Mouse (Mus musculus): Measurements from ENCODE around the gene 1600002K03Rik. TPM values are rescaled to one million over a fixed set of nuclear protein-coding genes. Genes with fewer than 3 reads are reported as not detected.

Gene 1600002K03Rik
- polyA plus RNA-seq, 2 experiments, result 12.8 to 15.5 TPM

DNA sequence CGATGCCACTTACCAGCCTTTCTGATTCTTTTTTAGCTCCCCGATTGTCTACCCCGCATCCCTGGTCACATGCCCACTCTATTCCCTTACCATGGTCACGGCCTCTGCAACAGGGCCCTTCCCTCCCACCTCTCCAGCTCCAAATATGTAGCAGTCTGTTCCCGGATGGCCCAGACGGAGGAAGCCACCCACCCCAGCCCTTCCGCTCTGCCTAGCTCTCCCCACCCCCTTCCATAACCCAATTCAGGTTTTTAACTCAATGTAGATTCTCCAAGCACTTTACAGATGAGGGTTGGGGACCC, 16.0 kb upstream of the 1600002K03Rik start:
- ATAC-seq (ENCODE audit: low FRiP score, low read depth), result no peak
- H3K4me2 ChIP-seq (replicated peaks; ENCODE audit: low read depth, low read length, severe bottlenecking), result no peak overlapping the region

DNA sequence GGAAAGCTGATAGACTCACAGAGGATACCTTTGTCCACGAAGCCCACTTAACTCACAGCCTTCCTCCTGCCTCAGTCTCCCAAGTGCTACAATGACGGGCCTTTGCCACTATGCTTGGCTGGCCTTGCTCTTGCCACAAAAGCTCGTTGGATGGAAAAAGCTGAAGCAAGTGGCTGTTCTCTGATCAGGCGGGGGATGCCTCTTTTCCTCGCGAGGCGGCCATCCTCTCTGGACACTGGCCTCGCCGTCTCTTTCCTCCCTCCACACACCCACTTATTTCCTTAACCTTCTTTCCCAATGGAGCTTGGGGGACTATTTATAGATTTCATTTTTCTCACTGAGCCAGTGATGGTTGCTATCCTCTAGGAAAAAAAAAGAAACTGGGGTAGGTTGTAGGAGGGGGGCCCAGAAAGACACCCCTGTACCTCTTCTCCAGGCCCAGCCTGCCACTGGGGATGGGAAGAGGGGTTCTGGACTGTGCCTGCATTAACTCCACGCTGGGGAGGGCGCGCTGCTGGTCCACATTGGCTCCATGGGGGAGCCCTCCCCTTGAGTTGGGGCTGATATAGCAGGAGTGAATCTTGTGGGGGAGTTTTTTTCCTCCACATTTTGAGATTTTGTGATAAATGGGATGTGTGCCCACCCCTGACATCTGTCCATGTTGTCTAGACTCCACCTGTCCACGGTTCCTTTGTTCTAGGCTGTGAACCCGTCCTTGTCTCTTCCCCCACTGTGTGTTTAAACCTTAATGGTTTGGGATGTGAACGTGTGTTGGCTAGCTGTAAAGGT, 15.4 kb upstream of the 1600002K03Rik start:
- no peaks in the 10 kb centered on the region for H3K27me3 ChIP-seq (ENCODE audit: control insufficient read depth, insufficient read depth, low read length)
- no peak for DNase-seq (ENCODE audit: low spot score)
- 64% methylated on average over 15 of the region's 15 CpGs for WGBS
- H3K36me3 ChIP-seq (ENCODE audit: control insufficient read depth, insufficient read depth, low read length), result peaks cover 56% of the 10 kb centered on the region
- peaks cover 61% of the 10 kb centered on the region for H3K4me1 ChIP-seq (ENCODE audit: control insufficient read depth, insufficient read depth, low read length)
- H3K27ac ChIP-seq (replicated peaks; ENCODE audit: low read depth, low read length), result no peak overlapping the region
- no peak overlapping the region for H3K9ac ChIP-seq (ENCODE audit: low read depth, low read length, severe bottlenecking)
- no peak overlapping the region for H3K4me3 ChIP-seq (replicated peaks; ENCODE audit: low read length)
- H3K9me3 ChIP-seq (ENCODE audit: control insufficient read depth, low read length), result no peaks in the 10 kb centered on the region
- H3K4me2 ChIP-seq (replicated peaks; ENCODE audit: low read depth, low read length, severe bottlenecking), result no peak overlapping the region
- ATAC-seq (ENCODE audit: low FRiP score, low read depth), result no peak
- TF ChIP-seq POLR2A (IDR thresholded peaks at IDR 0.05; ENCODE audit: borderline replicate concordance, extremely low read depth, insufficient read depth, insufficient read length), result no peak

More for the DNA sequence above, 16.0 kb upstream of the 1600002K03Rik start:
- no peak overlapping the region for H3K4me3 ChIP-seq (replicated peaks; ENCODE audit: low read length)
- H3K4me1 ChIP-seq (ENCODE audit: control insufficient read depth, insufficient read depth, low read length), result peaks cover 59% of the 10 kb centered on the region
- TF ChIP-seq POLR2A (IDR thresholded peaks at IDR 0.05; ENCODE audit: borderline replicate concordance, extremely low read depth, insufficient read depth, insufficient read length), result no peak
- no peak overlapping the region for H3K9ac ChIP-seq (ENCODE audit: low read depth, low read length, severe bottlenecking)
- WGBS, result 61% methylated on average over 7 of the region's 7 CpGs
- H3K27me3 ChIP-seq (ENCODE audit: control insufficient read depth, insufficient read depth, low read length), result no peaks in the 10 kb centered on the region
- no peak for DNase-seq (ENCODE audit: low spot score)
- peaks cover 63% of the 10 kb centered on the region for H3K36me3 ChIP-seq (ENCODE audit: control insufficient read depth, insufficient read depth, low read length)
- H3K27ac ChIP-seq (replicated peaks; ENCODE audit: low read depth, low read length), result 0 out of 2 replicates have a peak overlapping the region, but pooled peaks have one; percentile 43
- no peaks in the 10 kb centered on the region for H3K9me3 ChIP-seq (ENCODE audit: control insufficient read depth, low read length)

DNA sequence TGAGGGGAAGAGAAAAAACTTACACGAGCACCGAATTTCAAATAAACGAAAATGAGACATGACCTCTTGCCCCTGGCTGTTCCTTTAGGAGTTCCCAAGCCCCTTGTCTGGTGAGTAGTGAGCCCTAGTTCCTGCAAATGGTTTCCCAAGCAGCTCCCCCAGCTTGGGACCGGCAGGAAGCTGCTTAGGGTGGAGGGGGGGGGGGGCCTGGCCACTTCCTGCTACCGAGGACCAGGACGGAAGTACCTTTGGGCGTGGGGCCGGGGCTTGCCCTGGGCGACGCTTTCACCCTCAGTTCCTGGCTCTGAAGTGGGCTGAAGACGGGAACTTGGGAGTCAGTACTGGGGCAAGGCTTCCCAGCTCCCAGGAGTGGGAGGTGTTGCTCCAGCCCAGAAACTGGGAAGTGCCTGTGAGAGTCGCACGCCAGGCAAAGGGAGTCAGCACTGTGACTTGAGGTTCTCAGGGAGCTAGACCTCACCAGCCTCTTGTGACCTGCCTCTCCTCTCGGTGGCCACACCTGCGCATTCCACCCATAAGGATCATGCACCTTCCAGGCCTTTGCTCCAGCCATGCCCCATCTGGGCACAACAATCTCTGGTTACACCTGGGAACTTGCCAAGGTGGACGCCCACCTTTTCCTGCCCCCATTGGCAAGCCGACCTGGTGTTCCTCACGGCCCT, 14.3 kb upstream of the 1600002K03Rik start:
- Histone ChIP-seq H3K36me3 (ENCODE audit: control insufficient read depth, insufficient read depth, low read length) (peaks cover 45% of the 10 kb centered on the region), H3K9me3 (ENCODE audit: control insufficient read depth, low read length) (no peaks in the 10 kb centered on the region), H3K27ac (replicated peaks; ENCODE audit: low read depth, low read length) (peak overlapping the region; percentile 83), H3K9ac (ENCODE audit: low read depth, low read length, severe bottlenecking) (0 out of 2 replicates have a peak overlapping the region, but pooled peaks have one; percentile 16), H3K4me2 (replicated peaks; ENCODE audit: low read depth, low read length, severe bottlenecking) (peak overlapping the region; percentile 81; the same call in 1 of the 2 replicates), H3K27me3 (ENCODE audit: control insufficient read depth, insufficient read depth, low read length) (no peaks in the 10 kb centered on the region), H3K4me1 (ENCODE audit: control insufficient read depth, insufficient read depth, low read length) (peaks cover 54% of the 10 kb centered on the region), H3K4me3 (replicated peaks; ENCODE audit: low read length) (peak overlapping the region; percentile 2; the same call in 1 of the 2 replicates)
- DNase-seq (ENCODE audit: low spot score), result no peak
- no peak for TF ChIP-seq POLR2A (IDR thresholded peaks at IDR 0.05; ENCODE audit: borderline replicate concordance, extremely low read depth, insufficient read depth, insufficient read length)
- ATAC-seq (ENCODE audit: low FRiP score, low read depth), result no peak
- 5% methylated on average over 18 of the region's 18 CpGs for WGBS

DNA sequence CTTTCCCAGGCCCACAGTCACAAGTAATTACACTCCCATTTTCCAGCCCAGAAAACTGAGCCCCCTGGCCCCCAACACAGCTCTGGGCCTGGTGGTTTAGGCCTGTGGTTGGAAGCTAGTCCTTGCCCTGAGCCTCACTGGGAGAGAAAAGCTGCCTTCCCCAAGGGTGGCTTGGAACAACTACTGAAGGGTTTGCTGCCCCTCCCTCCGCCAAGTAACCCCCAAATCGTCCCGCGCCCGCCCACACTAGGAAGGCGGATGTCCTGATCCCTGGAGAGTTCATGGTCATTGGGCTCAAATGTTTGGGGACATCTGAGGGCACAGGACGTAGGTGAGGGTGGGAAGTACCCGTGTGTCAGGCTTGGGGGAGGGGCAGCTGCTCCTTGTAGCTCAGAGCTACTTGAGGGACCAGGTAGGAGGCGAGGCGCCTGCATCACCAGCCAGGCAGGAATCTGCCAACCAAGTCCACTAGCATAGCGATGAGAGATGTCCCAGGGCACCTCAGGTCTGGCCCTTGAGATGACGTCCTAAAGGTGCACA, 13.7 kb upstream of the 1600002K03Rik start:
- H3K9ac ChIP-seq (ENCODE audit: low read depth, low read length, severe bottlenecking), result peak overlapping the region; percentile 35; the same call in 1 of the 2 replicates
- H3K4me2 ChIP-seq (replicated peaks; ENCODE audit: low read depth, low read length, severe bottlenecking), result peak overlapping the region; percentile 81
- H3K4me1 ChIP-seq (ENCODE audit: control insufficient read depth, insufficient read depth, low read length), result peaks cover 54% of the 10 kb centered on the region
- TF ChIP-seq POLR2A (IDR thresholded peaks at IDR 0.05; ENCODE audit: borderline replicate concordance, extremely low read depth, insufficient read depth, insufficient read length), result no peak
- ATAC-seq (ENCODE audit: low FRiP score, low read depth), result peak; percentile 2; the same call in 1 of the 2 replicates
- peaks cover 39% of the 10 kb centered on the region for H3K36me3 ChIP-seq (ENCODE audit: control insufficient read depth, insufficient read depth, low read length)
- H3K9me3 ChIP-seq (ENCODE audit: control insufficient read depth, low read length), result no peaks in the 10 kb centered on the region
- 8% methylated on average over 12 of the region's 12 CpGs for WGBS
- no peaks in the 10 kb centered on the region for H3K27me3 ChIP-seq (ENCODE audit: control insufficient read depth, insufficient read depth, low read length)
- peak overlapping the region; percentile 83 for H3K27ac ChIP-seq (replicated peaks; ENCODE audit: low read depth, low read length)
- no peak for DNase-seq (ENCODE audit: low spot score)
- peak overlapping the region; percentile 43 for H3K4me3 ChIP-seq (replicated peaks; ENCODE audit: low read length)
